Mouse (Mus musculus) limb, embryonic 10.5 days (tissue): ENCODE data around the gene CT030661.1. TPM values are rescaled to one million over a fixed set of nuclear protein-coding genes. Genes with fewer than 3 reads are reported as not detected.
"Not testable (repeated sequence)": the region's sequence is repeated elsewhere in the genome, so short reads cannot be mapped to it uniquely, and the experiment has no call there.

ENCODE experiments used
- DNase-seq: peaks from one replicate; pipeline ENCODE4 v3.0.0-alpha.2; 2017; ENCODE audit warnings: low spot score
- H3K27ac ChIP-seq: fragments of 300-500 bp; sonication (generic); 2 replicates; pipeline ENCODE4 v1.5.1; 2016; ENCODE audit warnings: mild to moderate bottlenecking
- H3K27me3 ChIP-seq: fragments of 300-500 bp; sonication (generic); 2 replicates; pipeline ENCODE4 v1.6.1; 2016; ENCODE audit warnings: low read depth, mild to moderate bottlenecking; ENCODE audit not compliant: poor library complexity, severe bottlenecking
- H3K36me3 ChIP-seq: fragments of 300-500 bp; sonication (generic); 2 replicates; pipeline ENCODE4 v1.6.1; 2016; ENCODE audit warnings: mild to moderate bottlenecking, moderate library complexity
- H3K4me1 ChIP-seq: fragments of 300-500 bp; sonication (generic); 2 replicates; pipeline ENCODE4 v1.6.1; 2016
- H3K4me3 ChIP-seq: fragments of 300-500 bp; sonication (generic); 2 replicates; pipeline ENCODE4 v1.5.1; 2016; ENCODE audit warnings: mild to moderate bottlenecking, moderate library complexity
- H3K9me3 ChIP-seq: fragments of 300-500 bp; sonication (generic); replicated peaks from 2 replicates; pipeline ENCODE4 v1.6.1; 2016; ENCODE audit warnings: mild to moderate bottlenecking
- WGBS: fragments of 180-500 bp; shearing (Covaris S2); methylation state at CpG from one replicate; pipeline ENCODE4 v1.1.7; 2016; 5-methylcytosine and 5-hydroxymethylcytosine counted together
- polyA plus RNA-seq: library from polyadenylated mRNA; unstranded; fragments of >200 nt; fragmentation: Nextera tagmentation; extraction: Ambion mirVana; gene quantifications from 2 replicates; pipeline ENCODE4 v1.2.1, GENCODE M21; 2016

Gene CT030661.1
- polyA plus RNA-seq = 5.6 and 8.1 TPM in 2 replicates

GRCm38 (mm10) chr17:22314730-22315226, at the start of gene CT030661.1:
Gene CT030661.1 (minus strand): TSS chr17:22314837.
- H3K27me3 ChIP-seq, H3K9me3 ChIP-seq, H3K36me3 ChIP-seq, H3K4me1 ChIP-seq: not testable (repeated sequence)
- peak; percentile 78 for DNase-seq
- H3K4me3 ChIP-seq = peak within 1 kb of the TSS; percentile 60
- WGBS = 0% methylated on average over 20 of the region's 20 CpGs
- peak within 1 kb of the TSS; percentile 76 for H3K27ac ChIP-seq

- H3K36me3 ChIP-seq = peaks cover 18% of the 10 kb centered on the region
- no peaks in the 10 kb centered on the region for H3K27me3 ChIP-seq
- WGBS = 98% methylated on average over 3 of the region's 3 CpGs
- no peak overlapping the region for H3K27ac ChIP-seq
- H3K9me3 ChIP-seq = no peaks in the 10 kb centered on the region
- DNase-seq = no peak
- H3K4me3 ChIP-seq = no peak overlapping the region
- peaks cover 10% of the 10 kb centered on the region for H3K4me1 ChIP-seq
These were observed 49.3 kb upstream of the CT030661.1 start for GRCm38 (mm10) chr17:22363895-22364294.

GRCm38 (mm10) chr17:22361101-22361781, 46.6 kb upstream of the CT030661.1 start, which contains the start of the genes Zfp944 and Zfp758:
Gene Zfp944 (minus strand): TSS chr17:22361400.
Gene Zfp758 (plus strand): TSS chr17:22361453.
- H3K27ac ChIP-seq = peak within 1 kb of the TSS; percentile 83
- H3K36me3 ChIP-seq = peaks cover 30% of the 10 kb centered on the region
- DNase-seq = peak; percentile 73
- H3K9me3 ChIP-seq, H3K4me1 ChIP-seq, H3K27me3 ChIP-seq: not testable (repeated sequence)
- peak within 1 kb of the TSS; percentile 58 for H3K4me3 ChIP-seq
- WGBS = under 1% methylated on average over 30 of the region's 43 CpGs

GRCm38 (mm10) chr17:22360572-22360971, 45.9 kb upstream of the CT030661.1 start:
- Histone ChIP-seq H3K4me1 (peaks cover 10% of the 10 kb centered on the region), H3K27ac (0 out of 2 replicates have a peak overlapping the region, but pooled peaks have one; percentile 64), H3K4me3 (peak overlapping the region; percentile 58), H3K9me3 (no peaks in the 10 kb centered on the region), H3K27me3 (no peaks in the 10 kb centered on the region), H3K36me3 (peaks cover 36% of the 10 kb centered on the region)
- no peak for DNase-seq
- 31% methylated on average over 5 of the region's 5 CpGs for WGBS

GRCm38 (mm10) chr17:22352794-22353193, 38.2 kb upstream of the CT030661.1 start:
- H3K4me1 ChIP-seq = no peaks in the 10 kb centered on the region
- no peak overlapping the region for H3K27ac ChIP-seq
- H3K36me3 ChIP-seq = peaks cover 48% of the 10 kb centered on the region
- H3K9me3 ChIP-seq = no peaks in the 10 kb centered on the region
- H3K4me3 ChIP-seq = no peak overlapping the region
- DNase-seq = peak; percentile 33
- no peaks in the 10 kb centered on the region for H3K27me3 ChIP-seq

GRCm38 (mm10) chr17:22315247-22315646, 610 bp upstream of the CT030661.1 start:
- not testable (repeated sequence) for H3K9me3 ChIP-seq, H3K36me3 ChIP-seq, DNase-seq, H3K27me3 ChIP-seq, H3K4me1 ChIP-seq
- Histone ChIP-seq H3K4me3 (peak overlapping the region; percentile 60), H3K27ac (peak overlapping the region; percentile 76; the same call in 1 of the 2 replicates)
- 13% methylated on average over 2 of the region's 2 CpGs for WGBS

GRCm38 (mm10) chr17:22314219-22314618, 418 bp downstream of the CT030661.1 start:
- not testable (repeated sequence) for H3K4me1 ChIP-seq, H3K9me3 ChIP-seq, H3K27me3 ChIP-seq, DNase-seq, H3K36me3 ChIP-seq
- Histone ChIP-seq H3K4me3 (peak overlapping the region; percentile 60), H3K27ac (0 out of 2 replicates have a peak overlapping the region, but pooled peaks have one; percentile 76)
- WGBS = 2% methylated on average over 3 of the region's 3 CpGs

Other genes with a start within 250 kb of the CT030661.1 start
- 1.2 and 1.6 TPM in 2 replicates for gene Zfp947, start 148.6 kb downstream of the CT030661.1 start, polyA plus RNA-seq
- 1.0 and 1.7 TPM in 2 replicates for gene Zfp994, start 89.2 kb downstream of the CT030661.1 start, polyA plus RNA-seq
- gene Zfp944, start 46.6 kb upstream of the CT030661.1 start, polyA plus RNA-seq = 13.0 and 14.2 TPM in 2 replicates
- gene Zfp758, start 46.6 kb upstream of the CT030661.1 start, polyA plus RNA-seq = 5.4 and 6.8 TPM in 2 replicates
- 19.0 and 23.7 TPM in 2 replicates for gene Zfp946, start 109.4 kb upstream of the CT030661.1 start, polyA plus RNA-seq